Mouse (Mus musculus) kidney, postnatal 10 days (tissue): ENCODE measurements at regions not wholly inside any gene's neighbourhood (a gene's known extent, or its start where the extent isn't known, plus 50 kb on each side); places are given as distances from the start of the nearest gene placed in this dataset.

Experiments
- DNase-seq: peaks from one replicate; pipeline ENCODE4 v3.0.0; 2021; ENCODE audit warnings: mixed read lengths

DNA sequence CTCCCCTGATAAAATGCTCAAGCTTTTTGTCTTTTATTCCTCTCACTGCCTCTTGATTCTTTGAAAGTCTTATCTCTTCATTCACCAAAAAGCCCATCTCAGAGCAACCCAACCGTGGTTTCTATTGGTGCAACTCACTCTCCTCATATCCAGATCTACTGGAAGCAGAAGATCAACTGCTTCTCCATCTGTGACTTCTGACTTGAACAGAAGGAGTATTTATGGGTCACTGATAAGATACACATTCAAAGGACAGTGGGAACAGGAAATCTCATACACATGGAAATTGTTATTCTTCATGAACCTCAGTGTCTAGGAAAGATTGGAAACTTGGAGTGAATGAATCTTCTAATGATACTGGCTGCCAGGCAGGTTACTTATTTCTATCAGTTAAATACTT is 846.6 kb downstream of the Tlr4 start:
- DNase-seq = no peak

DNA sequence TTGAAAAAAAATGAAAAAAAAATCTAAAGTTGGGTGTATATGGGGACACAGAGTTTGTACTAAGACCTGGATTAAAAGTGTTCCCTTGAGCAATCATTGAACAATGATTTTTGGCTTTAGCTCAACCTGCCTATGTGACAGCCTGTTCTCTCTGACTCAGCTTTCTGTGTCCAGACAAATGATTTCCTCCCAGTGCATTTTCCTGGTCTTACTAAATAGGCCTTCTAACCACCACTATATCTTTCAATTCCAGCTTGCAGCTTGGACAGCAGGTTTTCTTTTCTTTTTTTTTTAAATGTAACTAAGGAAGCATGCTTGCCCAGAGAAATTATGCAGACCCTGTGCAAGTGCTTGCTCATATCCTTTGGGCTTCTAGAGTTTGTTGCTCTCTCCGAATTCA is 850.2 kb downstream of the Tlr4 start:
- DNase-seq = no peak

DNA sequence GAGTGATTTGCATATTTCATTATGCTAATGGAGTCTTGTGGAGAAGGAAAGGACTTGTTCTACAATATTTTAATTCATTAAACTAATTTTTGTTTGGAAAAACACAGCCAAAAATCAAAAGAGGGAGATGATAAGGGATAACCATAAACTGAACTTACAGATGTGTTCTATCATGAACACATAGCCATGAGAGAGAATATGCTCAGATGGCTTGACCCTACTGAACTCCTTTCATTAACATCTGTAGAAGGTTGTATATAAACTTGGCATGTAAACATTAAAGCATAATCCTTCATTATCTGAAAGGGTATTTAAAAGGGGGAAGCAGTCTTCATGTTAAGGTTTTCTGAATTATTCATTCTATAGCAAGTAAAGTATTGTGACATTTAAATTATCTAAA is 871.1 kb downstream of the Tlr4 start:
- no peak for DNase-seq
